8 mouse cellular contexts compared by ENCODE assay signal in the genomic region with DNA sequence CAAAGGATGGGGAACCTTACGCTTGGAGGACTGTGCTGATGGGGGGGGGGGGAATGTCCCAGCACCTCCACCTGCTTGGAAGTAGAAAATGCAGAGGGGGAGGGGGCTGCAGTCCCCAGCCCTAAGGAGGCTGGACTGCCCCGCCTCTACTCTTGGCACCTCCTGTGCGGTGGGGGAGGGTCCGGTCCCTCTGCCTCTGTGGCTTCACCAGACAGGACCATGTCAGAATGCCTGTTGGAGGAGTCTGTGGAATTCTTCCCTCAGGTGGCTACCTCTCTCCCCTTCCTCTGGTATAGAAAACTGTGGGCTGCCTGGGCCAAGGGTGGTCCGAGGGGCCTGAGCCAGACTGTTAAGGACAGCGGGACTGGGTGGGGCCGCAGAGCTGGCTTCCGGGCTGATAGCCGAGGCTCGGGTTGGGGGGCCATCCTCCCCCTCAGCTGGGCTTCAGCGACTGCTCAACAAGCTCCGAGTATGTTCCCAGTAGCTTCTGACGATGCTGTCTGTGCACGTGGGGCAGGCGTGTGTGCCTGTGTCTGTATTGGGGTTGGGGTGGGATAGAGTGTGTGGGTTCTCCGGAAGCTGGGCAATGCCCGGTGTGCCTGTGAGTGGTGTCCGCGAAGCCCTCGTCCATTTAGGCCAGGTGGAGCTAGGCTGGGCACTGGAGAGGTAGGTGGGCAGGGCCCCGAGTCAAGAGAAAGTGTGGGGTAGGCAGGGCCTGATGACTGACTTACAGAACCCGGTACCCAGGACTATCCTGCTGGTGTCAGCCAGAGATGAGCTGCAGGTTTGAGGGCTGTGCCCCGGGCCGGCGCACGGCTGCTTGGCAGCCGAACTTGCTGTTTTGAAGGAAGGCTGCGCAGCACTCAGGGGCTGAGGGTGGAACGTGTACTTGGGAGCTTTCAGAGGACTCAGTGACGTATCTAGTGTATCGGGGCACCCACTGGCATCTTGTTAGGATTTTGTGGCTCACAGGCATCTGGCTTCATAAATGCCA. TPM values are rescaled to one million over a fixed set of nuclear protein-coding genes. Genes with fewer than 3 reads are reported as not detected.
DNase-seq lines count a peak whose midpoint lies in the region; ATAC-seq and TF ChIP-seq lines count a peak whose summit lies in the region.

No protein-coding gene starts in this region.

- H3K4me1 ChIP-seq in cerebellum, adult 2 months (ENCODE audit: control insufficient read depth, insufficient read depth, low read length) = peaks cover 16% of the 10 kb centered on the region
- no peaks in the 10 kb centered on the region; the same call in 1 of the 2 replicates for H3K4me1 ChIP-seq in lung, embryonic 14.5 days (ENCODE audit: insufficient read depth)
- H3K4me1 ChIP-seq in intestine, embryonic 14.5 days (replicated peaks; ENCODE audit: control insufficient read depth, insufficient read depth, low read length) = peaks cover 11% of the 10 kb centered on the region
- H3K4me1 ChIP-seq in neural tube, embryonic 15.5 days = peaks cover 35% of the 10 kb centered on the region

- H3K4me2 ChIP-seq in lung, embryonic 14.5 days = peak overlapping the region; percentile 97
- peak overlapping the region; percentile 66 for H3K4me2 ChIP-seq in intestine, embryonic 14.5 days (ENCODE audit: low read length)
- peak overlapping the region; percentile 90 for H3K4me2 ChIP-seq in neural tube, embryonic 15.5 days

- TF ChIP-seq CTCF in cerebellum, adult 2 months (IDR thresholded peaks at IDR 0.05; ENCODE audit: borderline replicate concordance, insufficient read depth, low read depth, low read length) = no peak
- no peak for TF ChIP-seq CTCF in lung, embryonic 14.5 days (IDR thresholded peaks at IDR 0.05; ENCODE audit: low read depth)

- no peaks in the 10 kb centered on the region for H3K27me3 ChIP-seq in cerebellum, adult 2 months (ENCODE audit: control insufficient read depth, insufficient read depth, low read length)
- H3K27me3 ChIP-seq in lung, embryonic 14.5 days (ENCODE audit: insufficient read depth, low read length) = peaks cover 64% of the 10 kb centered on the region
- H3K27me3 ChIP-seq in intestine, embryonic 14.5 days (replicated peaks; ENCODE audit: control insufficient read depth, insufficient read depth, low read length) = peaks cover 70% of the 10 kb centered on the region
- H3K27me3 ChIP-seq in neural tube, embryonic 15.5 days (replicated peaks) = peaks cover 40% of the 10 kb centered on the region

- ATAC-seq in cerebellum, adult (ENCODE audit: insufficient number of reproducible peaks, low FRiP score, low TSS enrichment) = no peak
- no peak for ATAC-seq in lung, embryonic 14.5 days (ENCODE audit: insufficient read depth)
- 0 out of 2 replicates have a peak, but pooled peaks have one; percentile 21 for ATAC-seq in intestine, embryonic 14.5 days (replicated peaks; ENCODE audit: low FRiP score, low TSS enrichment, low read depth)
- peak; percentile 18; the same call in 1 of the 2 replicates for ATAC-seq in neural tube, embryonic 15.5 days (ENCODE audit: low FRiP score)
- no peak for ATAC-seq in erythroid progenitor cell, adult 5-6 weeks (replicated peaks; ENCODE audit: low FRiP score, poor library complexity, severe bottlenecking)

- no peak for DNase-seq in cerebellum, adult 2 months
- peak; percentile 5 for DNase-seq in lung, embryonic 14.5 days
- no peak for DNase-seq in lung, postnatal 25 days (ENCODE audit: low spot score)
- peak; percentile 57 for DNase-seq in intestine, embryonic 14.5 days (ENCODE audit: low spot score)
- DNase-seq in layer of hippocampus, adult 9-11 months = no peak

- H3K9ac ChIP-seq in lung, embryonic 14.5 days = no peak overlapping the region
- no peak overlapping the region for H3K9ac ChIP-seq in intestine, embryonic 14.5 days (ENCODE audit: low read length)
- H3K9ac ChIP-seq in neural tube, embryonic 15.5 days (replicated peaks) = peak overlapping the region; percentile 87

- H3K36me3 ChIP-seq in lung, embryonic 14.5 days (ENCODE audit: insufficient read depth) = no peaks in the 10 kb centered on the region
- H3K36me3 ChIP-seq in intestine, embryonic 14.5 days (ENCODE audit: control insufficient read depth, insufficient read depth, low read length) = no peaks in the 10 kb centered on the region
- H3K36me3 ChIP-seq in neural tube, embryonic 15.5 days = no peaks in the 10 kb centered on the region

- TF ChIP-seq POLR2A in cerebellum, adult 2 months (IDR thresholded peaks at IDR 0.05; ENCODE audit: borderline replicate concordance, insufficient read depth, low read length) = no peak

- no peak overlapping the region for H3K27ac ChIP-seq in cerebellum, adult 2 months (ENCODE audit: insufficient read depth, low read length)
- no peak overlapping the region for H3K27ac ChIP-seq in lung, embryonic 14.5 days (ENCODE audit: low read depth)
- H3K27ac ChIP-seq in intestine, embryonic 14.5 days (ENCODE audit: low read depth) = no peak overlapping the region
- no peak overlapping the region for H3K27ac ChIP-seq in neural tube, embryonic 15.5 days (replicated peaks)

- H3K4me3 ChIP-seq in cerebellum, adult 2 months (replicated peaks; ENCODE audit: insufficient read depth, low read depth, low read length) = peak overlapping the region; percentile 65
- H3K4me3 ChIP-seq in lung, embryonic 14.5 days (ENCODE audit: low read depth, low read length) = peak overlapping the region; percentile 64; the same call in 1 of the 2 replicates
- peak overlapping the region; percentile 64; the same call in 1 of the 2 replicates for H3K4me3 ChIP-seq in intestine, embryonic 14.5 days (ENCODE audit: low read depth, low read length)
- H3K4me3 ChIP-seq in neural tube, embryonic 15.5 days (replicated peaks) = peak overlapping the region; percentile 90

- 10% methylated on average over 31 of the region's 31 CpGs for WGBS in cerebellum, adult 2 months
- 9% methylated on average over 31 of the region's 31 CpGs for WGBS in lung, embryonic 14.5 days
- 10% methylated on average over 31 of the region's 31 CpGs for WGBS in intestine, embryonic 14.5 days
- 6% methylated on average over 31 of the region's 31 CpGs for WGBS in neural tube, embryonic 15.5 days

- H3K9me3 ChIP-seq in lung, embryonic 14.5 days (ENCODE audit: low read depth, low read length) = no peaks in the 10 kb centered on the region
- no peaks in the 10 kb centered on the region for H3K9me3 ChIP-seq in intestine, embryonic 14.5 days (ENCODE audit: control insufficient read depth, low read length)
- H3K9me3 ChIP-seq in neural tube, embryonic 15.5 days (replicated peaks) = no peaks in the 10 kb centered on the region

RNA-seq across cellular contexts. Expression of gene Dlgap4, which starts 1.5 kb away (rescaled TPM):
- polyA plus RNA-seq in cerebellum, adult 2 months (2012; rRNA removed) = 126 and 130 TPM in 2 replicates
- polyA plus RNA-seq in lung, embryonic 14.5 days (2014; fragmentation: Nextera tagmentation; extraction: Ambion mirVana) = 73.7 and 78.7 TPM in 2 replicates
- 74.8 and 85.4 TPM in 2 replicates for polyA plus RNA-seq in intestine, embryonic 14.5 days (2014; fragmentation: Nextera tagmentation; extraction: Ambion mirVana)
- 161 and 188 TPM in 2 replicates for polyA plus RNA-seq in neural tube, embryonic 15.5 days (2015; fragmentation: Nextera tagmentation; extraction: Ambion mirVana)
- total RNA-seq in erythroid progenitor cell, adult 5-6 weeks (2015; ENCODE audit: low replicate concordance) = 8.0 and 10.1 TPM in 2 replicates
- total RNA-seq in erythroid progenitor cell, adult 5-6 weeks (2017; ENCODE audit: low replicate concordance) = 3.0 and 3.5 TPM in 2 replicates

Comparison
In these comparisons a context has a peak if more than half of its experiments do, and no peak if none do; other contexts are left out.
1. DNase-seq: peak in lung, embryonic 14.5 days (single experiment) and intestine, embryonic 14.5 days (single experiment); none in cerebellum, adult 2 months (0 of 2), lung, postnatal 25 days (single experiment) and layer of hippocampus, adult 9-11 months (single experiment).
2. ATAC-seq: peak in intestine, embryonic 14.5 days (single experiment) and neural tube, embryonic 15.5 days (single experiment); none in cerebellum, adult (single experiment), lung, embryonic 14.5 days (single experiment) and erythroid progenitor cell, adult 5-6 weeks (single experiment).
3. Peak in every context shown above with its lines, with median percentiles within 50 percentile points of each other: H3K4me3 ChIP-seq and H3K4me2 ChIP-seq.